Comparison of ENCODE assay signal across 8 mouse cellular contexts in the genomic region with DNA sequence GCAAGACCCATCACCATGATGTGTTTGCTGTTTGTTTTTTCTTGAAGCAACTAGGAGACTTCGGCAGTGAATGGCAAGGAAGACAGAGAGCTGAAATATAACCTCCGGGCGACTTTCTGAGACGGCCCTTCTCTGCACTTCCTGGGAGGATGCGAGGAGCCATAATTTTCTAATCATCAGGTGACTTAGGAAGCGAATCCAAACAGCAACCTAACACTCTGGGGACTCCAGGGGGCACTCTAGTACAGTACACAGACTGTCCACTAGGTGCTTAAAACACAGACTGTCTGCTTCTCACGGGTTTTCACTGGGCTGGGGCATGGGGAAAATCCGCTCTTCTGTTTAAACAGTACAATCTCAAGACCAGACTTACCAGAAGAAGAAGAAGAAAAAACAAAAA. TPM values are rescaled to one million over a fixed set of nuclear protein-coding genes. Genes with fewer than 3 reads are reported as not detected.
DNase-seq lines count a peak whose midpoint lies in the region; ATAC-seq lines count a peak whose summit lies in the region.

No protein-coding gene starts in this region.

- WGBS in intestine, embryonic 14.5 days: 6% methylated on average over 8 of the region's 8 CpGs
- WGBS in intestine, embryonic 15.5 days: 4% methylated on average over 8 of the region's 8 CpGs
- WGBS in forebrain, embryonic 15.5 days: 15% methylated on average over 8 of the region's 8 CpGs
- WGBS in hindbrain, embryonic 13.5 days: 22% methylated on average over 8 of the region's 8 CpGs

- peak overlapping the region; percentile 9; the same call in 1 of the 2 replicates for H3K4me2 ChIP-seq in intestine, embryonic 14.5 days (ENCODE audit: low read length)
- no peak overlapping the region for H3K4me2 ChIP-seq in intestine, embryonic 15.5 days (replicated peaks)
- 0 out of 2 replicates have a peak overlapping the region, but pooled peaks have one; percentile 10 for H3K4me2 ChIP-seq in forebrain, embryonic 15.5 days (replicated peaks)
- peak overlapping the region; percentile 18; the same call in 1 of the 2 replicates for H3K4me2 ChIP-seq in hindbrain, embryonic 13.5 days

- no peaks in the 10 kb centered on the region for H3K36me3 ChIP-seq in intestine, embryonic 14.5 days (ENCODE audit: control insufficient read depth, insufficient read depth, low read length)
- no peaks in the 10 kb centered on the region for H3K36me3 ChIP-seq in intestine, embryonic 15.5 days
- H3K36me3 ChIP-seq in forebrain, embryonic 15.5 days: no peaks in the 10 kb centered on the region
- H3K36me3 ChIP-seq in hindbrain, embryonic 13.5 days: no peaks in the 10 kb centered on the region

- no peak overlapping the region for H3K27ac ChIP-seq in intestine, embryonic 14.5 days (ENCODE audit: low read depth)
- no peak overlapping the region for H3K27ac ChIP-seq in intestine, embryonic 15.5 days
- no peak overlapping the region for H3K27ac ChIP-seq in forebrain, embryonic 15.5 days (replicated peaks)
- H3K27ac ChIP-seq in hindbrain, embryonic 13.5 days: no peak overlapping the region

- 0 out of 2 replicates have a peak, but pooled peaks cover 3% of the 10 kb centered on the region for H3K27me3 ChIP-seq in intestine, embryonic 14.5 days (replicated peaks; ENCODE audit: control insufficient read depth, insufficient read depth, low read length)
- H3K27me3 ChIP-seq in intestine, embryonic 15.5 days (replicated peaks): peaks cover 7% of the 10 kb centered on the region; the same call in 1 of the 2 replicates
- H3K27me3 ChIP-seq in forebrain, embryonic 15.5 days: no peaks in the 10 kb centered on the region
- H3K27me3 ChIP-seq in hindbrain, embryonic 13.5 days: peaks cover 11% of the 10 kb centered on the region

- peaks cover 19% of the 10 kb centered on the region for H3K4me1 ChIP-seq in intestine, embryonic 14.5 days (replicated peaks; ENCODE audit: control insufficient read depth, insufficient read depth, low read length)
- peaks cover 18% of the 10 kb centered on the region for H3K4me1 ChIP-seq in intestine, embryonic 15.5 days (replicated peaks)
- H3K4me1 ChIP-seq in forebrain, embryonic 15.5 days: peaks cover 25% of the 10 kb centered on the region
- H3K4me1 ChIP-seq in hindbrain, embryonic 13.5 days (replicated peaks): peaks cover 40% of the 10 kb centered on the region

- H3K4me3 ChIP-seq in intestine, embryonic 14.5 days (ENCODE audit: low read depth, low read length): no peak overlapping the region
- no peak overlapping the region for H3K4me3 ChIP-seq in intestine, embryonic 15.5 days (replicated peaks)
- no peak overlapping the region for H3K4me3 ChIP-seq in forebrain, embryonic 15.5 days
- no peak overlapping the region for H3K4me3 ChIP-seq in hindbrain, embryonic 13.5 days

- DNase-seq in intestine, embryonic 14.5 days (ENCODE audit: low spot score): peak; percentile 67
- peak; percentile 65 for DNase-seq in cerebellum, adult 11 months
- DNase-seq in layer of hippocampus, postnatal 10 days (ENCODE audit: low spot score in 2 of 2): peak; percentile 78 to 82
- peak; percentile 68 for DNase-seq in right cerebral cortex, postnatal 4 days

- no peak overlapping the region for H3K9ac ChIP-seq in intestine, embryonic 14.5 days (ENCODE audit: low read length)
- H3K9ac ChIP-seq in intestine, embryonic 15.5 days: no peak overlapping the region
- no peak overlapping the region for H3K9ac ChIP-seq in forebrain, embryonic 15.5 days (replicated peaks)
- no peak overlapping the region for H3K9ac ChIP-seq in hindbrain, embryonic 13.5 days

- no peaks in the 10 kb centered on the region for H3K9me3 ChIP-seq in intestine, embryonic 14.5 days (ENCODE audit: control insufficient read depth, low read length)
- no peaks in the 10 kb centered on the region for H3K9me3 ChIP-seq in intestine, embryonic 15.5 days
- no peaks in the 10 kb centered on the region for H3K9me3 ChIP-seq in forebrain, embryonic 15.5 days
- H3K9me3 ChIP-seq in hindbrain, embryonic 13.5 days: no peaks in the 10 kb centered on the region

- ATAC-seq in intestine, embryonic 14.5 days (replicated peaks; ENCODE audit: low FRiP score, low TSS enrichment, low read depth): no peak
- ATAC-seq in intestine, embryonic 15.5 days: no peak
- ATAC-seq in forebrain, embryonic 15.5 days (replicated peaks): 0 out of 2 replicates have a peak, but pooled peaks have one; percentile 27
- ATAC-seq in hindbrain, embryonic 13.5 days (ENCODE audit: low FRiP score): no peak
- ATAC-seq in megakaryocyte, adult 5-6 weeks (ENCODE audit: poor library complexity, severe bottlenecking): peak; percentile 70

RNA-seq across cellular contexts. Expression of gene Ebf4, which starts 3.5 kb away (rescaled TPM):
- 2.9 and 3.6 TPM in 2 replicates for polyA plus RNA-seq in intestine, embryonic 14.5 days (2014; fragmentation: Nextera tagmentation; extraction: Ambion mirVana)
- 2.2 TPM in 2 replicates for polyA plus RNA-seq in intestine, embryonic 15.5 days (2015; fragmentation: Nextera tagmentation; extraction: Ambion mirVana)
- 3.8 and 4.0 TPM in 2 replicates for polyA plus RNA-seq in forebrain, embryonic 15.5 days (2015; fragmentation: Nextera tagmentation; extraction: Ambion mirVana)
- 2.6 and 3.1 TPM in 2 replicates for polyA plus RNA-seq in hindbrain, embryonic 13.5 days (2015; fragmentation: Nextera tagmentation; extraction: Ambion mirVana)
- 10 to 100 TPM; 15.6 to 16.2 TPM for total RNA-seq in layer of hippocampus, postnatal 10 days (2021)
- not detected in 2 replicates for total RNA-seq in megakaryocyte, adult 5-6 weeks (2015)
- not detected in 2 replicates for total RNA-seq in megakaryocyte, adult 5-6 weeks (2017)

RNA-seq across cellular contexts. Expression of gene Idh3b, which starts 7.1 kb away (rescaled TPM):
- 214 and 215 TPM in 2 replicates for polyA plus RNA-seq in intestine, embryonic 14.5 days (2014; fragmentation: Nextera tagmentation; extraction: Ambion mirVana)
- polyA plus RNA-seq in intestine, embryonic 15.5 days (2015; fragmentation: Nextera tagmentation; extraction: Ambion mirVana): 247 and 268 TPM in 2 replicates
- polyA plus RNA-seq in forebrain, embryonic 15.5 days (2015; fragmentation: Nextera tagmentation; extraction: Ambion mirVana): 165 TPM in 2 replicates
- polyA plus RNA-seq in hindbrain, embryonic 13.5 days (2015; fragmentation: Nextera tagmentation; extraction: Ambion mirVana): 156 and 157 TPM in 2 replicates
- total RNA-seq in layer of hippocampus, postnatal 10 days (2021): 100 to 1,000 TPM; 228 to 246 TPM
- 132 and 136 TPM in 2 replicates for total RNA-seq in megakaryocyte, adult 5-6 weeks (2015)
- total RNA-seq in megakaryocyte, adult 5-6 weeks (2017): 85.6 and 92.9 TPM in 2 replicates

RNA-seq across cellular contexts. Expression of gene Nop56, which starts 17.2 kb away (rescaled TPM):
- polyA plus RNA-seq in intestine, embryonic 14.5 days (2014; fragmentation: Nextera tagmentation; extraction: Ambion mirVana): 334 and 362 TPM in 2 replicates
- 276 and 282 TPM in 2 replicates for polyA plus RNA-seq in intestine, embryonic 15.5 days (2015; fragmentation: Nextera tagmentation; extraction: Ambion mirVana)
- 239 and 271 TPM in 2 replicates for polyA plus RNA-seq in forebrain, embryonic 15.5 days (2015; fragmentation: Nextera tagmentation; extraction: Ambion mirVana)
- polyA plus RNA-seq in hindbrain, embryonic 13.5 days (2015; fragmentation: Nextera tagmentation; extraction: Ambion mirVana): 230 and 253 TPM in 2 replicates
- 100 to 1,000 TPM; 171 to 187 TPM for total RNA-seq in layer of hippocampus, postnatal 10 days (2021)
- 104 and 111 TPM in 2 replicates for total RNA-seq in megakaryocyte, adult 5-6 weeks (2015)
- total RNA-seq in megakaryocyte, adult 5-6 weeks (2017): 138 and 139 TPM in 2 replicates

Comparison
In these comparisons a context has a peak if more than half of its experiments do, and no peak if none do; other contexts are left out.
1. ATAC-seq: peak in forebrain, embryonic 15.5 days (single experiment) and megakaryocyte, adult 5-6 weeks (single experiment); none in intestine, embryonic 14.5 days (single experiment), intestine, embryonic 15.5 days (single experiment) and hindbrain, embryonic 13.5 days (single experiment).
2. Peak in every context shown above with its lines, with median percentiles within 50 percentile points of each other: DNase-seq.